Mouse (Mus musculus) bone marrow macrophage, adult 2 months (primary cell): ENCODE data around the gene 1700017N19Rik.

ENCODE experiments used
- CTCF ChIP-seq: IDR thresholded peaks from 2 replicates; pipeline ENCODE4 v1.5.1; 2012; ENCODE audit warnings: low read depth, mild to moderate bottlenecking, low read length, moderate library complexity
- POLR2A ChIP-seq: IDR thresholded peaks from 2 replicates; pipeline ENCODE4 v1.6.1; 2012; ENCODE audit warnings: mild to moderate bottlenecking, low read depth, low read length, borderline replicate concordance

GRCm38 (mm10) chr10:100617233-100617903 lies 27.1 kb downstream of the 1700017N19Rik start:
- TF ChIP-seq CTCF (no peak), POLR2A (no peak)
